Mouse (Mus musculus): ENCODE measurements at regions not wholly inside any gene's neighbourhood (a gene's known extent, or its start where the extent isn't known, plus 50 kb on each side); places are given as distances from the start of the nearest gene placed in this dataset.

GRCm38 (mm10) chr3:52785595-52785994 is 231.4 kb downstream of the Cog6 start:
- Histone ChIP-seq H3K27me3 (ENCODE audit: control insufficient read depth, insufficient read depth, low read length) (no peaks in the 10 kb centered on the region), H3K4me1 (replicated peaks; ENCODE audit: control insufficient read depth in 2 of 2, insufficient read depth in 2 of 2, low read length in 1 of 2) (peaks cover 2 to 3% of the 10 kb centered on the region in 2 experiments; a peak in 3 of 4 replicates), H3K9me3 (ENCODE audit: control insufficient read depth, low read length) (no peaks in the 10 kb centered on the region), H3K9ac (replicated peaks) (no peak overlapping the region), H3K27ac (no peak overlapping the region), H3K4me3 (ENCODE audit: insufficient read depth in 1 of 2, low read depth in 2 of 2, low read length in 2 of 2) (no peak overlapping the region), H3K36me3 (replicated peaks; ENCODE audit: control insufficient read depth, insufficient read depth, low read depth) (no peaks in the 10 kb centered on the region), H3K4me2 (ENCODE audit: low read depth) (no peak overlapping the region)
- peak; percentile 55; the same call in 1 of the 2 replicates for ATAC-seq (ENCODE audit: insufficient read depth)
- TF ChIP-seq CTCF (IDR thresholded peaks at IDR 0.05; ENCODE audit: low read depth) (no peak), EP300 (IDR thresholded peaks at IDR 0.05; ENCODE audit: low read depth) (no peak)
- DNase-seq (ENCODE audit: low read depth in 3 of 3, low spot score in 3 of 3), result no peak
- WGBS (ENCODE audit: insufficient replicate concordance), result 21% methylated on average over 1 of the region's 1 CpGs

- H3K4me2 ChIP-seq (ENCODE audit: low read depth), result no peak overlapping the region
- no peak overlapping the region for H3K27ac ChIP-seq
- WGBS (ENCODE audit: insufficient replicate concordance), result 67% methylated on average over 7 of the region's 7 CpGs
- no peaks in the 10 kb centered on the region for H3K27me3 ChIP-seq (ENCODE audit: control insufficient read depth, insufficient read depth, low read length)
- no peak overlapping the region for H3K4me3 ChIP-seq (ENCODE audit: insufficient read depth in 1 of 2, low read depth in 2 of 2, low read length in 2 of 2)
- H3K9me3 ChIP-seq (ENCODE audit: control insufficient read depth, low read length), result no peaks in the 10 kb centered on the region
- DNase-seq (ENCODE audit: low read depth in 3 of 3, low spot score in 3 of 3) (no peak), ATAC-seq (ENCODE audit: insufficient read depth) (no peak)
- no peak overlapping the region for H3K9ac ChIP-seq (replicated peaks)
- peaks cover 2 to 3% of the 10 kb centered on the region in 2 experiments; a peak in 3 of 4 replicates for H3K4me1 ChIP-seq (replicated peaks; ENCODE audit: control insufficient read depth in 2 of 2, insufficient read depth in 2 of 2, low read length in 1 of 2)
- TF ChIP-seq CTCF (IDR thresholded peaks at IDR 0.05; ENCODE audit: low read depth), result no peak
- no peak for TF ChIP-seq EP300 (IDR thresholded peaks at IDR 0.05; ENCODE audit: low read depth)
- no peaks in the 10 kb centered on the region for H3K36me3 ChIP-seq (replicated peaks; ENCODE audit: control insufficient read depth, insufficient read depth, low read depth)
Observed at GRCm38 (mm10) chr3:52784476-52784875, 232.6 kb downstream of the Cog6 start.

GRCm38 (mm10) chr3:52782576-52782975 is 234.5 kb downstream of the Cog6 start:
- Histone ChIP-seq H3K27ac (no peak overlapping the region), H3K4me3 (ENCODE audit: insufficient read depth in 1 of 2, low read depth in 2 of 2, low read length in 2 of 2) (no peak overlapping the region), H3K36me3 (replicated peaks; ENCODE audit: control insufficient read depth, insufficient read depth, low read depth) (no peaks in the 10 kb centered on the region), H3K9me3 (ENCODE audit: control insufficient read depth, low read length) (no peaks in the 10 kb centered on the region), H3K4me1 (replicated peaks; ENCODE audit: control insufficient read depth in 2 of 2, insufficient read depth in 2 of 2, low read length in 1 of 2) (peaks cover 0 to 2% of the 10 kb centered on the region in 2 experiments; a peak in 1 of 4 replicates), H3K4me2 (ENCODE audit: low read depth) (no peak overlapping the region), H3K27me3 (ENCODE audit: control insufficient read depth, insufficient read depth, low read length) (no peaks in the 10 kb centered on the region), H3K9ac (replicated peaks) (no peak overlapping the region)
- TF ChIP-seq EP300 (IDR thresholded peaks at IDR 0.05; ENCODE audit: low read depth) (no peak), CTCF (IDR thresholded peaks at IDR 0.05; ENCODE audit: low read depth) (no peak)
- no peak for DNase-seq (ENCODE audit: low read depth in 3 of 3, low spot score in 3 of 3)
- ATAC-seq (ENCODE audit: insufficient read depth), result no peak
- 61% methylated on average over 5 of the region's 5 CpGs for WGBS (ENCODE audit: insufficient replicate concordance)

GRCm38 (mm10) chr3:52781521-52781920 is 235.5 kb downstream of the Cog6 start:
- H3K27me3 ChIP-seq (ENCODE audit: control insufficient read depth, insufficient read depth, low read length), result no peaks in the 10 kb centered on the region
- H3K9me3 ChIP-seq (ENCODE audit: control insufficient read depth, low read length), result no peaks in the 10 kb centered on the region
- no peak overlapping the region for H3K4me2 ChIP-seq (ENCODE audit: low read depth)
- H3K27ac ChIP-seq, result no peak overlapping the region
- TF ChIP-seq CTCF (IDR thresholded peaks at IDR 0.05; ENCODE audit: low read depth), result no peak
- TF ChIP-seq EP300 (IDR thresholded peaks at IDR 0.05; ENCODE audit: low read depth), result no peak
- WGBS (ENCODE audit: insufficient replicate concordance), result 53% methylated on average over 3 of the region's 3 CpGs
- H3K4me3 ChIP-seq (ENCODE audit: insufficient read depth in 1 of 2, low read depth in 2 of 2, low read length in 2 of 2), result no peak overlapping the region
- no peaks in the 10 kb centered on the region for H3K36me3 ChIP-seq (replicated peaks; ENCODE audit: control insufficient read depth, insufficient read depth, low read depth)
- no peak overlapping the region for H3K9ac ChIP-seq (replicated peaks)
- 0 out of 4 replicates have a peak, but pooled peaks cover 0 to 2% of the 10 kb centered on the region in 2 experiments for H3K4me1 ChIP-seq (replicated peaks; ENCODE audit: control insufficient read depth in 2 of 2, insufficient read depth in 2 of 2, low read length in 1 of 2)
- DNase-seq (ENCODE audit: low read depth in 3 of 3, low spot score in 3 of 3) (no peak), ATAC-seq (ENCODE audit: insufficient read depth) (no peak)

GRCm38 (mm10) chr3:52780356-52780755 is 236.7 kb downstream of the Cog6 start:
- DNase-seq (ENCODE audit: low read depth in 3 of 3, low spot score in 3 of 3) (no peak), ATAC-seq (ENCODE audit: insufficient read depth) (no peak)
- no peak overlapping the region for H3K4me2 ChIP-seq (ENCODE audit: low read depth)
- H3K27ac ChIP-seq, result no peak overlapping the region
- no peaks in the 10 kb centered on the region for H3K27me3 ChIP-seq (ENCODE audit: control insufficient read depth, insufficient read depth, low read length)
- H3K9me3 ChIP-seq (ENCODE audit: control insufficient read depth, low read length), result no peaks in the 10 kb centered on the region
- TF ChIP-seq CTCF (IDR thresholded peaks at IDR 0.05; ENCODE audit: low read depth) (no peak), EP300 (IDR thresholded peaks at IDR 0.05; ENCODE audit: low read depth) (no peak)
- H3K36me3 ChIP-seq (replicated peaks; ENCODE audit: control insufficient read depth, insufficient read depth, low read depth), result no peaks in the 10 kb centered on the region
- no peak overlapping the region for H3K9ac ChIP-seq (replicated peaks)
- 66% methylated on average over 8 of the region's 8 CpGs for WGBS (ENCODE audit: insufficient replicate concordance)
- 0 out of 4 replicates have a peak, but pooled peaks cover 0 to 2% of the 10 kb centered on the region in 2 experiments for H3K4me1 ChIP-seq (replicated peaks; ENCODE audit: control insufficient read depth in 2 of 2, insufficient read depth in 2 of 2, low read length in 1 of 2)
- H3K4me3 ChIP-seq (ENCODE audit: insufficient read depth in 1 of 2, low read depth in 2 of 2, low read length in 2 of 2), result no peak overlapping the region
